ENCODE assay signal across 12 mouse cellular contexts in genomic region chr12:75170970-75171369, GRCm38 (mm10). TPM values are rescaled to one million over a fixed set of nuclear protein-coding genes. Genes with fewer than 3 reads are reported as not detected.
DNase-seq lines count a peak whose midpoint lies in the region; ATAC-seq and TF ChIP-seq lines count a peak whose summit lies in the region.
"Had no signal": no experiment of that assay in that cellular context is flagged by ENCODE, and none has a peak within 500 bp of the region (broad histone marks: within the 10 kb centered on the region; RNA-seq: fewer than 3 reads in every experiment).

No protein-coding gene starts in this region.

- no peak overlapping the region for H3K4me3 ChIP-seq in hindbrain, embryonic 11.5 days (ENCODE audit: low read depth, low read length)
- H3K4me3 ChIP-seq in hindbrain, embryonic 13.5 days: no peak overlapping the region
- no peak overlapping the region for H3K4me3 ChIP-seq in lung, postnatal 0 days (ENCODE audit: low read depth, low read length)
- H3K4me3 ChIP-seq: limb, embryonic 15.5 days had no signal

- H3K27ac ChIP-seq in hindbrain, embryonic 11.5 days (ENCODE audit: low read depth, low read length): no peak overlapping the region
- H3K27ac ChIP-seq in hindbrain, embryonic 13.5 days: no peak overlapping the region
- H3K27ac ChIP-seq in lung, postnatal 0 days (ENCODE audit: low read length): no peak overlapping the region
- H3K27ac ChIP-seq: limb, embryonic 15.5 days had no signal

- TF ChIP-seq CTCF in lung, postnatal 0 days (IDR thresholded peaks at IDR 0.05): peak; percentile 50

- no peak overlapping the region for H3K9ac ChIP-seq in hindbrain, embryonic 11.5 days (ENCODE audit: low read depth, low read length)
- H3K9ac ChIP-seq in hindbrain, embryonic 13.5 days: no peak overlapping the region
- H3K9ac ChIP-seq in lung, postnatal 0 days (replicated peaks; ENCODE audit: low read depth): no peak overlapping the region
- H3K9ac ChIP-seq: limb, embryonic 15.5 days had no signal

- H3K4me2 ChIP-seq in hindbrain, embryonic 11.5 days (replicated peaks; ENCODE audit: low read depth, low read length): no peak overlapping the region
- H3K4me2 ChIP-seq in hindbrain, embryonic 13.5 days: no peak overlapping the region
- H3K4me2 ChIP-seq in lung, postnatal 0 days (replicated peaks; ENCODE audit: low read depth, low read length): no peak overlapping the region
- H3K4me2 ChIP-seq: limb, embryonic 15.5 days had no signal

- peak; percentile 32 for DNase-seq in hindbrain, embryonic 11.5 days (ENCODE audit: low spot score)
- DNase-seq in lung, postnatal 0 days (ENCODE audit: low spot score): peak; percentile 12
- DNase-seq in lung, postnatal 4 days: no peak
- peak; percentile 40 for DNase-seq in adipocyte (ENCODE audit: low spot score)
- peak; percentile 44 for DNase-seq in retina, postnatal 1 day
- DNase-seq in ovary, postnatal 14 days (ENCODE audit: low spot score): no peak
- DNase-seq: cerebellum, adult 18-20 months; gastrocnemius, postnatal 14 days; right cerebral cortex, postnatal 14 days; thymus, postnatal 14 days had no signal

- TF ChIP-seq EP300 in lung, postnatal 0 days (IDR thresholded peaks at IDR 0.05): no peak

- WGBS in hindbrain, embryonic 11.5 days: 25% methylated on average over 2 of the region's 2 CpGs
- WGBS in hindbrain, embryonic 13.5 days: 25% methylated on average over 2 of the region's 2 CpGs
- WGBS in lung, postnatal 0 days: 22% methylated on average over 2 of the region's 2 CpGs

- H3K9me3 ChIP-seq in hindbrain, embryonic 11.5 days (ENCODE audit: control insufficient read depth, low read length): no peaks in the 10 kb centered on the region
- no peaks in the 10 kb centered on the region for H3K9me3 ChIP-seq in hindbrain, embryonic 13.5 days
- H3K9me3 ChIP-seq in lung, postnatal 0 days (ENCODE audit: low read length): no peaks in the 10 kb centered on the region
- H3K9me3 ChIP-seq: limb, embryonic 15.5 days had no signal

- no peaks in the 10 kb centered on the region for H3K4me1 ChIP-seq in hindbrain, embryonic 11.5 days (replicated peaks; ENCODE audit: control insufficient read depth, insufficient read depth, low read length)
- H3K4me1 ChIP-seq in hindbrain, embryonic 13.5 days (replicated peaks): peaks cover 3% of the 10 kb centered on the region
- no peaks in the 10 kb centered on the region for H3K4me1 ChIP-seq in lung, postnatal 0 days (ENCODE audit: insufficient read depth, low read depth, low read length)

- H3K27me3 ChIP-seq in hindbrain, embryonic 11.5 days (ENCODE audit: control insufficient read depth, insufficient read depth, low read length): no peaks in the 10 kb centered on the region; the same call in 1 of the 2 replicates
- H3K27me3 ChIP-seq in hindbrain, embryonic 13.5 days: peaks cover 9% of the 10 kb centered on the region
- peaks cover 5% of the 10 kb centered on the region; the same call in 1 of the 2 replicates for H3K27me3 ChIP-seq in lung, postnatal 0 days (replicated peaks; ENCODE audit: insufficient read depth, low read length)

- no peak for ATAC-seq in hindbrain, embryonic 11.5 days (ENCODE audit: low FRiP score)
- ATAC-seq in hindbrain, embryonic 13.5 days (ENCODE audit: low FRiP score): no peak
- no peak for ATAC-seq in lung, postnatal 0 days

- no peaks in the 10 kb centered on the region for H3K36me3 ChIP-seq in hindbrain, embryonic 11.5 days (ENCODE audit: control insufficient read depth, insufficient read depth, low read length)
- no peaks in the 10 kb centered on the region for H3K36me3 ChIP-seq in hindbrain, embryonic 13.5 days
- no peaks in the 10 kb centered on the region for H3K36me3 ChIP-seq in lung, postnatal 0 days (ENCODE audit: insufficient read depth, low read length)
- H3K36me3 ChIP-seq: limb, embryonic 15.5 days had no signal

RNA-seq across cellular contexts. Expression of gene Kcnh5, which starts 6.2 kb away (rescaled TPM):
- polyA plus RNA-seq in hindbrain, embryonic 11.5 days (2014; fragmentation: Nextera tagmentation; extraction: Ambion mirVana): 0.40 and 0.43 TPM in 2 replicates
- 2.4 and 3.0 TPM in 2 replicates for polyA plus RNA-seq in hindbrain, embryonic 13.5 days (2015; fragmentation: Nextera tagmentation; extraction: Ambion mirVana)
- not detected in 2 replicates for polyA plus RNA-seq in lung, postnatal 0 days (2015; fragmentation: Nextera tagmentation; extraction: Ambion mirVana)

Comparison
In these comparisons a context has a peak if more than half of its experiments do, and no peak if none do; other contexts are left out.
1. DNase-seq: peak in hindbrain, embryonic 11.5 days (single experiment), lung, postnatal 0 days (single experiment), adipocyte (single experiment) and retina, postnatal 1 day (single experiment); none in lung, postnatal 4 days (0 of 2) and ovary, postnatal 14 days (single experiment).